Mouse (Mus musculus) hematopoietic multipotent progenitor cell, adult 10-12 weeks (in vitro differentiated cells): Measurements from ENCODE around the gene Ttc21b. TPM values are rescaled to one million over a fixed set of nuclear protein-coding genes. Genes with fewer than 3 reads are reported as not detected.

Source experiments
- polyA plus RNA-seq: library from polyadenylated mRNA; stranded (reverse); fragments of >175 nt; gene quantifications from 2 replicates; pipeline ENCODE4 v1.2.3, GENCODE M21; 2012; ENCODE audit warnings: low replicate concordance

Gene Ttc21b
- polyA plus RNA-seq = 0.83 and 1.4 TPM in 2 replicates

GRCm38 (mm10) chr2:66256220-66257131 is at the start of gene Ttc21b:
Ttc21b (minus strand) TSS chr2:66256617.

Other genes starting within 250 kb of the Ttc21b start
- 2.4 and 4.1 TPM in 2 replicates for gene Galnt3, start 131.6 kb downstream of the Ttc21b start, polyA plus RNA-seq
- gene Scn1a, start 184.2 kb upstream of the Ttc21b start, polyA plus RNA-seq = not detected in 2 replicates